Mouse (Mus musculus) ES-Bruce4 (cell line): ENCODE measurements at regions not wholly inside any gene's neighbourhood (a gene's known extent, or its start where the extent isn't known, plus 50 kb on each side); places are given as distances from the start of the nearest gene placed in this dataset.

Experiments
- CTCF ChIP-seq: IDR thresholded peaks from one replicate; pipeline ENCODE4 v1.8.1; 2011; ENCODE audit warnings: low read depth, low read length
- EP300 ChIP-seq: IDR thresholded peaks from 2 replicates; pipeline ENCODE4 v1.6.1; 2011; ENCODE audit warnings: low read depth, low read length; ENCODE audit not compliant: insufficient read depth
- POLR2A ChIP-seq: IDR thresholded peaks from one replicate; pipeline ENCODE4 v1.8.1; 2011; ENCODE audit warnings: low read length; ENCODE audit not compliant: insufficient read depth

DNA sequence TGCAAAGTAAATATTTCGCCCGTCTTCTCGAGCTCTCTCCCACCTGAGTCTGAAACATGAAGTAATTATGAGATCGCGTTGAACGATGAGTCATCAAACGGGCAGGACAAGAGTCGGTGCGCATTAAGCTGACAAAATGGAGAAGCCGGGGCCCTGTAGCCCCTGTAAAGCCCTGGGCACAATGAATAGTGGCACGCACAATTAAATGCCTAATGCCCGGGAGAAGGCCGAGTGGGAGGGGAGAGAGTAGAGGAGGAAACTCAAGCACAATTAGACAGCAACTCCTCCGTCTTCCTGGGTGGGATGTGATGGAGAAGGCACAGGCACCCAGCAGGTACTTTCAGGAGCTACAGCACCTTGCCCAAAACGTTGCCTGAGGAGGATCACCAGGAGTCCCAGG lies 94.3 kb upstream of the Cdh13 start:
- TF ChIP-seq POLR2A: no peak
- no peak for TF ChIP-seq CTCF
- TF ChIP-seq EP300: no peak
